In the genomic region with DNA sequence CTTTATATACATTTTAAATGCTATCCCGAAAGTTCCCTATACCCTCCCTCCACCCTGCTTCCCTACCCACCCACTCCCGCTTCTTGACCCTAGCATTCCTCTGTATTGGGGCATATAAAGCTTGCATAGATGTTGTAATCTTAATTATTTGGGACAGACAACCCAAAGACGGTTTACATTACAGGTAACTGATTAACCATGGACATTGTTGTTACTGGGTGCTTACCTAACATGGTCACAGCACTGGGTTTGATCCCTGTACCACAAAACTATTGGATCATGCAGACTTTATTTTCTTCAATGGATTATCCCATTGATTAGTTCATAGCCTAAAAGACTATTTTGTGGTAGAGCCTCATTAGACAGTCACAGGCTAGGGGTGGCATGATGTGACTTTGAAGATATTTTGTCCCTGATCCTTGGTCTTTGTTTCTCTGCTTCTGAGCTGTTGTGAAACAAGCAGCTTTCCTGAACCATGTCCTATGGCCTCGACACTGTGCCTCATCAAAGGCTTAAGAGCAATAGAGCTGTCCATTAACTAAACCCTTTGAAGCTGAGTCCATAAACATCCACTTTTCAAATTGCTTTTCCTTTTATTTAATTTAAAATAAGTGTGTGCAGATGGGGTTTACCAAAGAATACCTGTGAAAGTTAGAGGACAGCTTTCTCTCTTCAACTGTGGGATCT, we compare ENCODE assay signal across 33 mouse cellular contexts. TPM values are rescaled to one million over a fixed set of nuclear protein-coding genes. Genes with fewer than 3 reads are reported as not detected.
DNase-seq lines count a peak whose midpoint lies in the region; ATAC-seq and TF ChIP-seq lines count a peak whose summit lies in the region.
"Had no signal": no experiment of that assay in that cellular context is flagged by ENCODE, and none has a peak within 500 bp of the region (broad histone marks: within the 10 kb centered on the region; RNA-seq: fewer than 3 reads in every experiment).

No protein-coding gene starts in this region.

- TF ChIP-seq EP300 in heart, adult 2 months (IDR thresholded peaks at IDR 0.05; ENCODE audit: insufficient read depth, low read depth, low read length): no peak

- H3K4me1 ChIP-seq in kidney, postnatal 0 days (replicated peaks; ENCODE audit: insufficient read depth, low read length): no peaks in the 10 kb centered on the region
- no peaks in the 10 kb centered on the region for H3K4me1 ChIP-seq in liver, embryonic 12.5 days
- H3K4me1 ChIP-seq in liver, embryonic 15.5 days (replicated peaks): no peaks in the 10 kb centered on the region
- no peaks in the 10 kb centered on the region for H3K4me1 ChIP-seq in heart, adult 2 months (ENCODE audit: control insufficient read depth, insufficient read depth, low read length)
- H3K4me1 ChIP-seq: forebrain, embryonic 10.5 days; forebrain, embryonic 13.5 days; heart, embryonic 10.5 days; hindbrain, embryonic 12.5 days; hindbrain, embryonic 15.5 days had no signal

- H3K36me3 ChIP-seq in kidney, postnatal 0 days (ENCODE audit: insufficient read depth, low read length): no peaks in the 10 kb centered on the region
- H3K36me3 ChIP-seq in liver, embryonic 12.5 days: no peaks in the 10 kb centered on the region
- H3K36me3 ChIP-seq in liver, embryonic 15.5 days (replicated peaks): no peaks in the 10 kb centered on the region
- no peaks in the 10 kb centered on the region for H3K36me3 ChIP-seq in heart, adult 2 months (ENCODE audit: control insufficient read depth, insufficient read depth, low read length)
- H3K36me3 ChIP-seq: forebrain, embryonic 10.5 days; G1E; heart, embryonic 10.5 days; hindbrain, embryonic 12.5 days; hindbrain, embryonic 15.5 days had no signal

- no peaks in the 10 kb centered on the region for H3K9me3 ChIP-seq in kidney, postnatal 0 days (replicated peaks; ENCODE audit: low read length)
- no peaks in the 10 kb centered on the region for H3K9me3 ChIP-seq in liver, embryonic 12.5 days (replicated peaks)
- no peaks in the 10 kb centered on the region for H3K9me3 ChIP-seq in liver, embryonic 15.5 days (replicated peaks)
- H3K9me3 ChIP-seq: forebrain, embryonic 10.5 days; forebrain, embryonic 13.5 days; G1E; heart, embryonic 10.5 days; hindbrain, embryonic 12.5 days; hindbrain, embryonic 15.5 days had no signal

- peak; percentile 0 for DNase-seq in kidney, postnatal 0 days (ENCODE audit: low spot score)
- DNase-seq in kidney, postnatal 14 days: no peak
- DNase-seq in urinary bladder, postnatal 36 days (ENCODE audit: low spot score in 2 of 2): no peak
- no peak for DNase-seq in heart, adult 2 months
- DNase-seq in heart, adult 8-10 months (ENCODE audit: low spot score): no peak
- DNase-seq: adrenal gland, postnatal 10 days; adrenal gland, postnatal 36 days; B cell, adult 2 months; cerebellum, adult 18-20 months; cerebellum, adult 9-10 months; cerebellum, postnatal 14 days; gastrocnemius, postnatal 10 days; gastrocnemius, postnatal 36 days had no signal

- intact Hi-C loops in heart, adult 2 months (cut with DNase I): no loop called here

- TF ChIP-seq POLR2A in heart, adult 2 months (IDR thresholded peaks at IDR 0.05; ENCODE audit: insufficient read depth, low read depth, low read length): no peak

- 54% methylated on average over 4 of the region's 4 CpGs for WGBS in kidney, postnatal 0 days
- WGBS in liver, embryonic 12.5 days (ENCODE audit: insufficient replicate concordance): 55% methylated on average over 4 of the region's 4 CpGs
- 40% methylated on average over 4 of the region's 4 CpGs for WGBS in liver, embryonic 15.5 days (ENCODE audit: insufficient replicate concordance)
- 72% methylated on average over 4 of the region's 4 CpGs for WGBS in heart, adult 2 months

- no peaks in the 10 kb centered on the region for H3K27me3 ChIP-seq in kidney, postnatal 0 days (ENCODE audit: insufficient read depth, low read length)
- no peaks in the 10 kb centered on the region for H3K27me3 ChIP-seq in liver, embryonic 12.5 days (replicated peaks)
- no peaks in the 10 kb centered on the region for H3K27me3 ChIP-seq in liver, embryonic 15.5 days
- H3K27me3 ChIP-seq in heart, adult 2 months (ENCODE audit: control insufficient read depth, insufficient read depth, low read length): no peaks in the 10 kb centered on the region
- H3K27me3 ChIP-seq: CH12.LX; forebrain, embryonic 13.5 days; hindbrain, embryonic 12.5 days; hindbrain, embryonic 15.5 days; Patski had no signal

- no peak overlapping the region for H3K27ac ChIP-seq in kidney, postnatal 0 days
- no peak overlapping the region for H3K27ac ChIP-seq in liver, embryonic 12.5 days
- 0 out of 2 replicates have a peak overlapping the region, but pooled peaks have one; percentile 29 for H3K27ac ChIP-seq in liver, embryonic 15.5 days (replicated peaks)
- H3K27ac ChIP-seq in heart, adult 2 months: no peak overlapping the region
- H3K27ac ChIP-seq: forebrain, embryonic 10.5 days; forebrain, embryonic 13.5 days; heart, embryonic 10.5 days; hindbrain, embryonic 12.5 days; hindbrain, embryonic 15.5 days had no signal

- no peak for ATAC-seq in kidney, postnatal 0 days (replicated peaks; ENCODE audit: low FRiP score, low read depth)
- peak; percentile 83 for ATAC-seq in liver, embryonic 12.5 days
- ATAC-seq in liver, embryonic 15.5 days (ENCODE audit: insufficient read depth): peak; percentile 91
- ATAC-seq: forebrain, embryonic 13.5 days; forebrain, embryonic 16.5 days; Patski had no signal

- H3K79me2 ChIP-seq in heart, adult 2 months (replicated peaks; ENCODE audit: control insufficient read depth, insufficient read depth, low read length): no peaks in the 10 kb centered on the region

- TF ChIP-seq CTCF in kidney, postnatal 0 days (IDR thresholded peaks at IDR 0.05; ENCODE audit: low read depth): no peak
- no peak for TF ChIP-seq CTCF in heart, adult 2 months (IDR thresholded peaks at IDR 0.05)

- no peak overlapping the region for H3K4me3 ChIP-seq in kidney, postnatal 0 days (replicated peaks; ENCODE audit: low read depth, low read length)
- no peak overlapping the region for H3K4me3 ChIP-seq in liver, embryonic 12.5 days
- no peak overlapping the region for H3K4me3 ChIP-seq in liver, embryonic 15.5 days (replicated peaks)
- no peak overlapping the region for H3K4me3 ChIP-seq in heart, adult 2 months
- H3K4me3 ChIP-seq: forebrain, embryonic 10.5 days; forebrain, embryonic 13.5 days; heart, embryonic 10.5 days; hindbrain, embryonic 12.5 days; hindbrain, embryonic 15.5 days had no signal

- no peak overlapping the region for H3K4me2 ChIP-seq in kidney, postnatal 0 days (ENCODE audit: low read length)
- no peak overlapping the region for H3K4me2 ChIP-seq in liver, embryonic 12.5 days
- H3K4me2 ChIP-seq in liver, embryonic 15.5 days: no peak overlapping the region
- H3K4me2 ChIP-seq: forebrain, embryonic 13.5 days; hindbrain, embryonic 12.5 days; hindbrain, embryonic 15.5 days had no signal

- no peak overlapping the region for H3K9ac ChIP-seq in kidney, postnatal 0 days (ENCODE audit: low read depth, low read length)
- no peak overlapping the region for H3K9ac ChIP-seq in liver, embryonic 12.5 days
- H3K9ac ChIP-seq in liver, embryonic 15.5 days: no peak overlapping the region
- H3K9ac ChIP-seq in heart, adult 2 months (ENCODE audit: low read depth, low read length): no peak overlapping the region
- H3K9ac ChIP-seq: forebrain, embryonic 13.5 days; hindbrain, embryonic 12.5 days; hindbrain, embryonic 15.5 days had no signal

RNA-seq across cellular contexts. Expression of a gene that starts 21.7 kb away (rescaled TPM):
- polyA plus RNA-seq in kidney, postnatal 0 days (2015; fragmentation: Nextera tagmentation; extraction: Ambion mirVana): not detected in 2 replicates
- polyA plus RNA-seq in liver, embryonic 12.5 days (2016; fragmentation: Nextera tagmentation; extraction: Ambion mirVana): not detected in 2 replicates
- polyA plus RNA-seq in liver, embryonic 15.5 days (2015; fragmentation: Nextera tagmentation; extraction: Ambion mirVana): not detected in 2 replicates
- not detected for total RNA-seq in heart, adult 2 months (2021)
- not detected in 2 replicates for polyA plus RNA-seq in heart, adult 2 months (2012; rRNA removed)
- not detected for total RNA-seq in heart, adult 8-10 months (2022)
- total RNA-seq: adrenal gland, adult 18-20 months; adrenal gland, postnatal 10 days; adrenal gland, postnatal 36 days; CH12.LX; gastrocnemius, adult 18-20 months; gastrocnemius, postnatal 10 days; gastrocnemius, postnatal 36 days; granulocyte monocyte progenitor cell, adult 5-6 weeks; heart, postnatal 25 days; hematopoietic stem cell, adult 5-6 weeks had no signal
- polyA plus RNA-seq: embryonic facial prominence, embryonic 11.5 days; embryonic facial prominence, embryonic 14.5 days; forebrain, embryonic 10.5 days; forebrain, embryonic 13.5 days; forebrain, embryonic 16.5 days; G1E; heart, embryonic 10.5 days; heart, embryonic 14.5 days; heart, postnatal 0 days; hindbrain, embryonic 12.5 days; hindbrain, embryonic 15.5 days; Patski had no signal

RNA-seq across cellular contexts. Expression of a gene that starts 41.4 kb away (rescaled TPM):
- not detected in 2 replicates for polyA plus RNA-seq in kidney, postnatal 0 days (2015; fragmentation: Nextera tagmentation; extraction: Ambion mirVana)
- polyA plus RNA-seq in liver, embryonic 12.5 days (2016; fragmentation: Nextera tagmentation; extraction: Ambion mirVana): not detected in 2 replicates
- polyA plus RNA-seq in liver, embryonic 15.5 days (2015; fragmentation: Nextera tagmentation; extraction: Ambion mirVana): not detected in 2 replicates
- not detected for total RNA-seq in heart, adult 2 months (2021)
- polyA plus RNA-seq in heart, adult 2 months (2012; rRNA removed): not detected in 2 replicates
- not detected for total RNA-seq in heart, adult 8-10 months (2022)
- total RNA-seq: adrenal gland, adult 18-20 months; adrenal gland, postnatal 10 days; adrenal gland, postnatal 36 days; CH12.LX; G1E; gastrocnemius, adult 18-20 months; gastrocnemius, postnatal 10 days; gastrocnemius, postnatal 36 days; granulocyte monocyte progenitor cell, adult 5-6 weeks; heart, postnatal 25 days; hematopoietic stem cell, adult 5-6 weeks had no signal
- polyA plus RNA-seq: embryonic facial prominence, embryonic 11.5 days; embryonic facial prominence, embryonic 14.5 days; forebrain, embryonic 10.5 days; forebrain, embryonic 13.5 days; forebrain, embryonic 16.5 days; G1E; heart, embryonic 10.5 days; heart, embryonic 14.5 days; heart, postnatal 0 days; hindbrain, embryonic 12.5 days; hindbrain, embryonic 15.5 days; Patski had no signal
